Mouse (Mus musculus) R1 (cell line): ENCODE results near the gene Zkscan5.
A peak's percentile ranks its signal among the peaks of the same experiment; 100 is the strongest.

Source experiments
- DNase-seq: peaks from one replicate; pipeline ENCODE4 v3.0.0-alpha.2; 2018; ENCODE audit warnings: low read depth, low spot score

Zkscan5 gene

GRCm38 (mm10) chr5:145203936-145204691 lies at the start of gene Zkscan5:
Gene Zkscan5, plus strand, starts transcription at chr5:145204562.
- DNase-seq, result peak; percentile 100

DNA sequence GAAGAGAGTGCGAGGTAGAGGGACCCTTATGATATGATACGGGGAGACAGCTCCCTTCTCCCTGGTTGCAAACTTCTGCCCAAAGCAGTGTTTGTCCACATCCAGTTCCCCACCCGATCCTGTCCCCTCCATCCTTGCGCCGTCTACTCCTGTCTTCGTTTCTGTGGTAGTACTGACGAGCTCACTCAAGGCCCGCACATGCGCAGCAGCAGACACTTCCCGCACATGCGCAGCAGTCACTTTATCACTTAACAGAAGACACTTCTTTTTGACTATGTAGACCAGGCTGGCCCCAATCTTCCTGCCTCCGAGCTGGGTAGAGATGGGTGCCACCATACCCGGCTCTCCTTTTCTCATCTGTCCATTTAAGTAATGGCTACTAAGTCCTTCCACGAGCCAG lies 43.0 kb upstream of the Zkscan5 start:
- DNase-seq, result peak; percentile 80

GRCm38 (mm10) chr5:145164710-145165109 lies 39.7 kb upstream of the Zkscan5 start:
- peak; percentile 76 for DNase-seq

GRCm38 (mm10) chr5:145165184-145165583 lies 39.2 kb upstream of the Zkscan5 start:
- DNase-seq, result no peak

DNA sequence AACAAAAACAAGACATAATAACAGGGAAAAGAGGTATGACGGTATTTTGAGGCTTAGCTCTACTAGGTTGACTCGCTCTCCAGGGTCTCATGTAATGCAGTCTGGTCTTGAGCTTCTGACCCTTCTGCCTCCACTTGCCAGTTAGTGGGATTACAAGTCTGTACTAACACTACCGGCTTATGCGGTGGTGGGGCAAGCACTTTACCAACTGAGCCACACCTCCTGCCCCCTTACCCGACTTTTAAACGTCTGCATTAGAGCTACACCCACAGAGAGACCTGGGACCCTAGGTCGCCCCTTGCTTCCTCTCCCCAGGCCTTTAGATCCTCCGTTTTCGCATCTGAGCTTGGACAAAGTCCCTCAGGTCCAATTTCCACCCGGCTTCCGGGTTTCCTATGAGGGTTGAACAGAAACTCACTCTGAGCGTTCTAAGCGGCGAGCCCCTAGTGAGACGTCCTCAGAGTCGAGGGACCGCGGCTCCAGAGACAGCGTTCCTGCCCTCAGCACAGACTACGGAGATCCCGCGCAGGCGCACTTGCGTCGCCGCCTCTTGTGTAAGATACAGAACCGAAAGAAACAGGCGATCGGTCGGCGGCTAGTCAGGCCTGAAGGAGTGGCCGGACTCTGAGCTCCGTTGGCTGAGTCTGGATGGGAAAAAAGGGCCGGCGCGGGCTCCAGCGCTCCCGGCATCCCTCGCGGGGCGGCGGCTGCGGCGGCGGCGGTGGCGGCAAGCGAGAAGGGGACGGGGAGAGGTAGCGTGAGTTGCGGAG lies 37.6 kb upstream of the Zkscan5 start, which contains the start of the genes Ptcd1 and Cpsf4:
Gene Ptcd1 (minus strand): TSS at position 573 of the 770 bp plus-strand sequence.
Gene Cpsf4 (plus strand): TSS at position 678 of the 770 bp plus-strand sequence.
- peak; percentile 99 for DNase-seq

DNA sequence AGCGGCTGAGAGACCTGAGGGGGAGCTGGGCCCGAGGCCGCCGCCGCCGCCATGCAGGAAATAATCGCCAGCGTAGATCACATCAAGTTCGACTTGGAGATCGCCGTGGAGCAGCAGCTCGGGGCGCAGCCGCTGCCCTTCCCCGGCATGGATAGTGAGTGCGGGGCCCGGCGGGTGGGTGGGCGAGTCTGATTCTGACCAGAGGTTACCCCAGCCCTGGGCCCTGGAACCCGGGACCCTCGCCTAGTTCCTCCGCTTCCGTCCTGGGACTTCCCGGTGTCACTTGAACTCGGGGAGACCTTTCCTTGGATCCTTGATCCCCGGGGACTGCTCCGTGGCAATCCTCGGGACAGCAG lies 37.1 kb upstream of the Zkscan5 start:
- DNase-seq, result no peak

DNA sequence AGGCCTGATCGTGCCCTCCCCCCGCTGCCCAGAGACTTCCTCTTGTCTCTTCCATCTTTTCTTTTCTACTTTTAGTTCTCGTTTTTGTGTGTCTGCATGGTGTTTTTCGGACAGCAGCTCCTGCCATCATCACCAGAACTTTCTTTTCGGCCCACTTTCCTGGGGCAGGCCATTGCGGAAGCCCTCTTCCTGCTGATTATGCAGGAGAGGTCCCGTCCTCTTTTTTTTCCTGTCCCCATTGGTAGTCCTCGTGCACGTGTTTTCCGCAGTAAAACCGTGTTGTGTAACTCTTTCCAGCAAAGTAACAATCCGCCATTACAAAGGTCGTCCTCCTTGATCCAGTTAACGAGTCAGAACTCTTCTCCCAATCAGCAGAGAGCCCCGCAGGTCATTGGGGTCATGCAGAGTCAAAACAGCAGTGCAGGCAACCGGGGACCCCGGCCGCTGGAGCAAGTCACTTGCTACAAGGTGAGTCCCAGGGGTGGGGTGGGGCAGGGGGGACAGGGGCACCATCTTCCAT lies 25.8 kb upstream of the Zkscan5 start:
- no peak for DNase-seq

GRCm38 (mm10) chr5:145185244-145185643 lies 19.1 kb upstream of the Zkscan5 start:
- no peak for DNase-seq

- DNase-seq, result no peak
Observed at GRCm38 (mm10) chr5:145189416-145189815, 14.9 kb upstream of the Zkscan5 start.

- DNase-seq, result no peak
Observed at GRCm38 (mm10) chr5:145190373-145190772, 14.0 kb upstream of the Zkscan5 start.

DNA sequence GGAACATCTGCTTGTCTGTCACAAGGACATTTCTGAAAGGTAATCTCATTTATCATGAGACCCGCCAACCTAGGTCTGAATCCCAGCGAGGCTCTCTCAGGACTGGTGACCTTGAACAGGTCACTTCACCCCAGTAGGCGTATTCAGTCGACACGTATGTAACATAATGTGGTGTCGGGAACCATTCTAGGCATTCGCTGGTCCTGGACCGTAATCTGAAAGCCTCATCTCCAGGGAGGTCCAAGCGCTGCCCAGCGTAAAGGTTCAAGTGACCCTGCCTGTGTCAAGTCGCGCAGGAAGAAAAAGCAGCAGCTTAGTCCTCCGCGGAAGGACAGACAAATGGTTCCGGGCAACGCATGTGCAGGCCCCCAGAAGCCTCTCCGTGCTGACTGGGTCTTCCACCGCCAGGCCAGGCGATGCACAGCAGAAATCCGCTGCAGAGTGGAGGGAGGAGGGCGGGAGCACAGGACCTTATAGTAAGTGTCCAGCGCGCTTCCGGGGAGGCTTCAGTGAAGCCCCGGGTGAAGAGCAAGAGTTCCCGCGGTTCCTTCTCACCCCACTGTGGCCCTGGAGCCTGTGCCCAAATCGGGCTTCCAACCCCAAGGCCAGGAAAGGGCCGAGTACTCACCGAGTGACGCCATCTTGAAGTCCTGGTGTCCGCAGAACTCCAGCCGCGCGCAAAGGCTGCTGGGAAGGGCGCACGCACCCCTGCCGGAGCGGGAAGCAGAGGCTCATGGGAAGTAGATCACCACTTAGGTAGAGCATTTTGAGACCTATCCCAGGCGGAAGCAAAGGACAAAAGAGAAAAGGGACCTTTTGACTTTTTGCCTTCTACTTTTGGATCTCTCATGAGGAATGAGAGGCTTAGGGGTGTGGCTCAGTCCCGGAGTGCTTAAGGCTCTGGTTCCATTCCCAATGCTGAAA lies 13.2 kb upstream of the Zkscan5 start:
- peak; percentile 98 for DNase-seq

DNA sequence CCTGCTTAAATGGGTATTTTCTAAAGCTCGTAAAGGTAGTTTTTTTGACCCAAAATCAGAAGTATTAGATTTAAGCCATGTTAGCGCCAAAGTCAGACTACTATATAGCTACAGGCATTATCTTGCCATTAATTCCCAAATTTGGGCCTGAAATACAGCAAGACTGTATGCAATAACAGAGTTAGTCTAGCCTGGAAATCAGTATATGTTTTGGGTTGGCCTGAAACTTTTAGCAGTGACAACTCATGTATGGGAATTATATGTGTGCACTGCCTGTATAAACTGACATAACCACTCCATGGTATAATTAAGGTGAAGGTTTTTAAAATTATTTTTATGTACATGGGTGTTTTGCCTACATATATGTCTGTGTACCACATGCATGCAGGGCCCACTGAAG lies 12.4 kb upstream of the Zkscan5 start, which contains the start of gene Atp5j2:
Gene Atp5j2 (minus strand): TSS at position 101 of the 400 bp plus-strand sequence.
- DNase-seq, result no peak

DNA sequence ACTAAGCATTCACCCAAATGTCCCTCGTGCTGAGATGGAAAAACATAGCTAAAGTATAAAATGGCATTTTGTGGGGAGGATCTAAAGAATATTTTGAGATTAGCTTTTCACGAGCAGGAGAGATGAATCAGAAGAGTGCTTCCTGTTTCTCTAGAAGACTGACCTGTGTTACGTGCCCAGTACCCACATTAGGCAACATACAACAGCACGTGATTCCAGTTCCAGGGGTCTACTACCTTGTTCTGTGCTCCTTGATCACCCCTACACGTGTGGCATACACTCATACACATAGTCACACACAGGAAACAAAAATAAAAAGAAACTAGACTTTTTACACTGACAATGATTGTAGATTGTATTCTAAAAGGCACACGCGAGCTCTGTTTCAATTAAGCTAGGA lies 4.0 kb upstream of the Zkscan5 start:
- no peak for DNase-seq

GRCm38 (mm10) chr5:145201321-145201991 lies 2.9 kb upstream of the Zkscan5 start, which contains the start of gene Zkscan14:
Gene Zkscan14, minus strand, starts transcription at chr5:145201868.
- peak; percentile 93 for DNase-seq

GRCm38 (mm10) chr5:145202446-145202845 lies 1.9 kb upstream of the Zkscan5 start:
- DNase-seq, result no peak

DNA sequence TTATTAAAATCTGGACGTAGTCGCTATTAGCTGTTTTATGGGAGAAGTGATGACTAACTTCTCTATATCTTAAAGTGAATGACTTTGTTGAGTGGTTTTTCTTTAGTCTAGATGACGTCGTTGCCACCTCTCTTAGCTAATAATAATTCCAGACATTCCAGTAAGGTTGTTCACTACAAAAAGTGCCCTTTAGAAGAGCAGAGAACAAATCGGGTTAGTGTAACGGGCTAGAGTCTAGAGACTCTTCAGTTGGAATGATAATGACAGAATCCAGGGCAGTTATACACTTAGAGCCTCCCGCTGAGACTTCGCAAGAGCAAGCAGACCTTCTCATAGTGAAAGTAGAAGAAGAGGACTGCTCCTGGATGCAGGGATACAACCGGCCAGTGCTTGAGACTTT lies 679 bp downstream of the Zkscan5 start:
- DNase-seq, result peak; percentile 60

- DNase-seq, result no peak
Observed at GRCm38 (mm10) chr5:145207385-145207784, 3.0 kb downstream of the Zkscan5 start.

- no peak for DNase-seq
Observed at GRCm38 (mm10) chr5:145207954-145208353, 3.6 kb downstream of the Zkscan5 start.

DNA sequence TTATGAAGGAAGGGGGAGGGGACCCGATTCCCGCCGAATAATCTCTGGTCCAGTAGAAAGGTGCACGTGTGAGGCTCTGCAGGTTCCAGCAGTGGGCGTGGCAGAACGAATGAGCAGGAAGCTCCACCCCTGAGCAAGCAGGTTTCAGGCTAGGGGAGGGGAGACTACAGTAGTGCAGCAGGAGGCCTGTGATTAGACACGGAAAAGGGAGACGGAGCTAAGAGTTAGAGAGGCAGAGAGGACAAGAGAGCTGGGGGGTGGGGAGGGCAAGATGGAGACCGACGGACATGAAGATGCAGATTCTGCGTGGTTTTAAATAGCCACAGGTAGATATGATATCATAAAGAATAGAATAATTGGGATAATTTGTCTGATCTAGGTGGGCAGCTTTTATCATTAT lies 4.0 kb downstream of the Zkscan5 start:
- DNase-seq, result peak; percentile 92

GRCm38 (mm10) chr5:145211340-145211739 lies 7.0 kb downstream of the Zkscan5 start:
- no peak for DNase-seq

GRCm38 (mm10) chr5:145212216-145212615 lies 7.9 kb downstream of the Zkscan5 start:
- DNase-seq, result no peak
